Mouse (Mus musculus): ENCODE data around the gene Zdhhc3.

The Zdhhc3 gene

DNA sequence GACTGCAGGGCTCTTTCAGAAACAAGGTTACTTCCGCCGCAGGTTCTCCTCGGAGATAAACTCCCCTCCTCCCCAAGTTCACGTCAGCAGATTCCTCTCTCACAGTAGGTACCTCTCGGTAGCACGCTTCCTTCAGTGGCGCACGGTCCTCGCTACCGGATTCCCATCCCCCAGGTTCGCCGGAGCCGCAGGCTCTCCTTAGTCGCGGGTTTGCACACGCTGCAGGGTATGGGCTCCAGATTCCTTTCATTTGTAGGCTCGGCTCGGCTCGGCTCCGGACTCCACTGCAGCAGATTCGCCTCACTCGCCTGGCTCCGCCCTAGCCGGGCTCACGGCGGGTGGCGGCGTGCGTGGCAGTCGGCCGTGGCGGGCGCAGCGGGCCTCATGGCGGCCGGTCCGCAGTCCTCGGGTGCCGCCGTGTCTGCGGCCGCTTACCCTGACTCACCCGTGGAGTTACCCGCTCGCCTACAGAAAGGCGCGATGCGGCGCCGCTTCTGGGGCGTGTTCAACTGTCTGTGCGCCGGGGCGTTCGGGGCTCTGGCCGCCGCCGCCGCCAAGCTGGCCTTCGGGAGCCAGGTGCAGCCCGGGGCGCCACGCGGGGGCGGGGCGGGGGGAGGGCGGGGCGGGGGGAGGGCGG lies 91.9 kb downstream of the Zdhhc3 start, which contains the start of gene Tmem42:
Gene Tmem42 (plus strand): TSS at position 332 of the 637 bp plus-strand sequence.
- DNase-seq (ENCODE audit: low read depth, low spot score) = peak; percentile 85
